Mouse (Mus musculus): ENCODE results near the gene Smg7.
"Not testable (repeated sequence)": the region's sequence is repeated elsewhere in the genome, so short reads cannot be mapped to it uniquely, and the experiment has no call there.

The Smg7 gene

GRCm38 (mm10) chr1:152901765-152902664, at the start of gene Smg7:
Smg7 (minus strand) TSS chr1:152902646.
- no peak for DNase-seq

GRCm38 (mm10) chr1:152942977-152943376, 40.5 kb upstream of the Smg7 start:
- no peak for DNase-seq

GRCm38 (mm10) chr1:152936365-152936764, 33.9 kb upstream of the Smg7 start:
- no peak for DNase-seq

- no peak for DNase-seq
Measured at GRCm38 (mm10) chr1:152935476-152935875, 33.0 kb upstream of the Smg7 start.

GRCm38 (mm10) chr1:152933962-152934361, 31.5 kb upstream of the Smg7 start:
- no peak for DNase-seq

- no peak for DNase-seq
Measured at GRCm38 (mm10) chr1:152921786-152922185, 19.3 kb upstream of the Smg7 start.

GRCm38 (mm10) chr1:152917626-152918025, 15.2 kb upstream of the Smg7 start:
- DNase-seq, result no peak

- DNase-seq, result no peak
Measured at GRCm38 (mm10) chr1:152916936-152917335, 14.5 kb upstream of the Smg7 start.

GRCm38 (mm10) chr1:152915766-152916165, 13.3 kb upstream of the Smg7 start:
- DNase-seq, result no peak

- peak; percentile 14 to 61 for DNase-seq
Measured at GRCm38 (mm10) chr1:152913483-152914460, 11.3 kb upstream of the Smg7 start.

- peak; percentile 86 to 88 for DNase-seq
Measured at GRCm38 (mm10) chr1:152904469-152904868, 2.0 kb upstream of the Smg7 start.

GRCm38 (mm10) chr1:152903591-152904135, 1.2 kb upstream of the Smg7 start:
- DNase-seq, result no peak

GRCm38 (mm10) chr1:152902665-152903516, 445 bp upstream of the Smg7 start:
- peak; percentile 96 to 98 for DNase-seq

- no peak for DNase-seq
Measured at GRCm38 (mm10) chr1:152901419-152901764, 1.1 kb downstream of the Smg7 start.

- DNase-seq, result not testable (repeated sequence)
Measured at GRCm38 (mm10) chr1:152888086-152888485, 14.4 kb downstream of the Smg7 start.

- DNase-seq, result no peak
Measured at GRCm38 (mm10) chr1:152871031-152871430, 31.4 kb downstream of the Smg7 start.

GRCm38 (mm10) chr1:152869901-152870300, 32.5 kb downstream of the Smg7 start:
- no peak for DNase-seq

- DNase-seq, result no peak
Measured at GRCm38 (mm10) chr1:152846856-152847255, 55.6 kb downstream of the Smg7 start.

- DNase-seq, result no peak
Measured at GRCm38 (mm10) chr1:152845211-152845730, 57.2 kb downstream of the Smg7 start.

- DNase-seq, result no peak
Measured at GRCm38 (mm10) chr1:152844634-152845033, 57.8 kb downstream of the Smg7 start.

- DNase-seq, result no peak
Measured at GRCm38 (mm10) chr1:152841057-152841456, 61.4 kb downstream of the Smg7 start.

GRCm38 (mm10) chr1:152840343-152840742, 62.1 kb downstream of the Smg7 start:
- no peak for DNase-seq

Measured in lung, postnatal 4 days (tissue).